ENCODE assay signal across 10 mouse cellular contexts in the genomic region with DNA sequence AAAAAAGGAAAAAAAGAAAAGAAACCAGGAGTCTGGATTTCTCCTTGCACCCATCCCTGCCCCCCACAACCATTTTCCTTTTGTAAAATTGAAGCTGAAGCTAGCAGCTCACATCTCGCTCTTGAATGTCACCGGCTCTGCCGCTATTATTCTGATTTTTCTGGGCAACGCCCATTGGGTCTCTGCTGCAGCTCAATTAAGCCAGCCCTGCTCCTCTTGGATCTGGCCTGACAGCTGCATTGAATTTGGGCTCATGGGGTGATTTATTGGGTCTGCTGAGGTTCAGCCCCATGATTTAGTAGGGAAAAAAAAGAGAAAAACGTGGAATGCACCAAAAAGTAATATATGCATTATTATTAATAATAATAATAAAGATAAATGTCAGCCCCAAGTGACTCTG.
DNase-seq lines count a peak whose midpoint lies in the region; ATAC-seq lines count a peak whose summit lies in the region.
"Had no signal": no experiment of that assay in that cellular context is flagged by ENCODE, and none has a peak within 500 bp of the region (broad histone marks: within the 10 kb centered on the region; RNA-seq: fewer than 3 reads in every experiment).

No protein-coding gene starts in this region.

- H3K27me3 ChIP-seq in intestine, embryonic 14.5 days (replicated peaks; ENCODE audit: control insufficient read depth, insufficient read depth, low read length), result no peaks in the 10 kb centered on the region
- H3K27me3 ChIP-seq in intestine, embryonic 16.5 days (replicated peaks; ENCODE audit: control insufficient read depth, insufficient read depth, low read length), result no peaks in the 10 kb centered on the region
- peaks cover 30% of the 10 kb centered on the region for H3K27me3 ChIP-seq in limb, embryonic 10.5 days (ENCODE audit: low read depth, poor library complexity, severe bottlenecking)
- H3K27me3 ChIP-seq: liver, embryonic 15.5 days; neural tube, embryonic 12.5 days had no signal

- H3K36me3 ChIP-seq in intestine, embryonic 14.5 days (ENCODE audit: control insufficient read depth, insufficient read depth, low read length), result no peaks in the 10 kb centered on the region
- no peaks in the 10 kb centered on the region for H3K36me3 ChIP-seq in intestine, embryonic 16.5 days (ENCODE audit: control insufficient read depth, insufficient read depth, low read length)
- no peaks in the 10 kb centered on the region for H3K36me3 ChIP-seq in limb, embryonic 10.5 days
- H3K36me3 ChIP-seq: liver, embryonic 15.5 days; neural tube, embryonic 12.5 days had no signal

- WGBS in intestine, embryonic 14.5 days, result 18% methylated on average over 5 of the region's 5 CpGs
- 12% methylated on average over 5 of the region's 5 CpGs for WGBS in intestine, embryonic 16.5 days
- 14% methylated on average over 5 of the region's 5 CpGs for WGBS in limb, embryonic 10.5 days

- H3K27ac ChIP-seq in intestine, embryonic 14.5 days (ENCODE audit: low read depth), result peak overlapping the region; percentile 16; the same call in 1 of the 2 replicates
- no peak overlapping the region for H3K27ac ChIP-seq in intestine, embryonic 16.5 days (ENCODE audit: low read length)
- H3K27ac ChIP-seq in limb, embryonic 10.5 days, result no peak overlapping the region
- H3K27ac ChIP-seq: liver, embryonic 15.5 days; neural tube, embryonic 12.5 days had no signal

- H3K4me2 ChIP-seq in intestine, embryonic 14.5 days (ENCODE audit: low read length), result no peak overlapping the region
- H3K4me2 ChIP-seq in intestine, embryonic 16.5 days (ENCODE audit: low read depth, low read length), result no peak overlapping the region
- H3K4me2 ChIP-seq: liver, embryonic 15.5 days; neural tube, embryonic 12.5 days had no signal

- ATAC-seq in intestine, embryonic 14.5 days (replicated peaks; ENCODE audit: low FRiP score, low TSS enrichment, low read depth), result no peak
- ATAC-seq in intestine, embryonic 16.5 days, result no peak

- H3K4me3 ChIP-seq in intestine, embryonic 14.5 days (ENCODE audit: low read depth, low read length), result no peak overlapping the region
- no peak overlapping the region for H3K4me3 ChIP-seq in intestine, embryonic 16.5 days (ENCODE audit: low read length)
- H3K4me3 ChIP-seq in limb, embryonic 10.5 days, result 0 out of 2 replicates have a peak overlapping the region, but pooled peaks have one; percentile 10
- H3K4me3 ChIP-seq: liver, embryonic 15.5 days; neural tube, embryonic 12.5 days had no signal

- H3K9ac ChIP-seq in intestine, embryonic 14.5 days (ENCODE audit: low read length), result no peak overlapping the region
- no peak overlapping the region for H3K9ac ChIP-seq in intestine, embryonic 16.5 days (ENCODE audit: low read depth, low read length)
- H3K9ac ChIP-seq: liver, embryonic 15.5 days; neural tube, embryonic 12.5 days had no signal

- no peaks in the 10 kb centered on the region for H3K9me3 ChIP-seq in intestine, embryonic 14.5 days (ENCODE audit: control insufficient read depth, low read length)
- no peaks in the 10 kb centered on the region for H3K9me3 ChIP-seq in intestine, embryonic 16.5 days (ENCODE audit: control insufficient read depth, low read length)
- no peaks in the 10 kb centered on the region for H3K9me3 ChIP-seq in limb, embryonic 10.5 days (replicated peaks)
- H3K9me3 ChIP-seq: liver, embryonic 15.5 days; neural tube, embryonic 12.5 days had no signal

- no peak for DNase-seq in intestine, embryonic 14.5 days (ENCODE audit: low spot score)
- peak; percentile 55 for DNase-seq in embryo, embryonic 10.5 days (ENCODE audit: low spot score)
- DNase-seq in embryo, embryonic 9.5 days (ENCODE audit: extremely low spot score), result peak; percentile 31
- DNase-seq in limb, embryonic 10.5 days (ENCODE audit: low spot score), result peak; percentile 72
- no peak for DNase-seq in urinary bladder, adult 18-20 months (ENCODE audit: low spot score in 2 of 2)
- DNase-seq in adrenal gland, adult 18-20 months (ENCODE audit: low spot score in 2 of 2), result no peak
- DNase-seq: cerebellum, adult 9-10 months had no signal

- peaks cover 17% of the 10 kb centered on the region for H3K4me1 ChIP-seq in intestine, embryonic 14.5 days (replicated peaks; ENCODE audit: control insufficient read depth, insufficient read depth, low read length)
- H3K4me1 ChIP-seq in intestine, embryonic 16.5 days (ENCODE audit: control insufficient read depth, insufficient read depth, low read length), result peaks cover 12% of the 10 kb centered on the region
- peaks cover 36% of the 10 kb centered on the region for H3K4me1 ChIP-seq in limb, embryonic 10.5 days
- H3K4me1 ChIP-seq: liver, embryonic 15.5 days had no signal

Comparison
In these comparisons a context has a peak if more than half of its experiments do, and no peak if none do; other contexts are left out.
1. DNase-seq: peak in embryo, embryonic 10.5 days (single experiment), embryo, embryonic 9.5 days (single experiment) and limb, embryonic 10.5 days (single experiment); none in intestine, embryonic 14.5 days (single experiment), urinary bladder, adult 18-20 months (0 of 2) and adrenal gland, adult 18-20 months (0 of 2).